Comparison of ENCODE assay signal across 11 mouse cellular contexts in genomic region chr5:143655511-143655943, GRCm38 (mm10). TPM values are rescaled to one million over a fixed set of nuclear protein-coding genes. Genes with fewer than 3 reads are reported as not detected.
DNase-seq lines count a peak whose midpoint lies in the region; ATAC-seq and TF ChIP-seq lines count a peak whose summit lies in the region.
"Had no signal": no experiment of that assay in that cellular context is flagged by ENCODE, and none has a peak within 500 bp of the region (broad histone marks: within the 10 kb centered on the region; RNA-seq: fewer than 3 reads in every experiment).

No protein-coding gene starts in this region.

- no peaks in the 10 kb centered on the region for H3K36me3 ChIP-seq in kidney, adult 2 months (ENCODE audit: control insufficient read depth, insufficient read depth, low read length)
- no peaks in the 10 kb centered on the region for H3K36me3 ChIP-seq in embryonic facial prominence, embryonic 12.5 days
- H3K36me3 ChIP-seq in liver, embryonic 13.5 days = peaks cover 9% of the 10 kb centered on the region
- H3K36me3 ChIP-seq in forebrain, embryonic 16.5 days (ENCODE audit: control insufficient read depth, insufficient read depth) = no peaks in the 10 kb centered on the region
- H3K36me3 ChIP-seq: midbrain, embryonic 10.5 days had no signal

- peaks cover 43% of the 10 kb centered on the region for H3K4me1 ChIP-seq in kidney, adult 2 months (ENCODE audit: control insufficient read depth, insufficient read depth, low read length)
- H3K4me1 ChIP-seq in embryonic facial prominence, embryonic 12.5 days = peaks cover 44% of the 10 kb centered on the region
- peaks cover 94% of the 10 kb centered on the region for H3K4me1 ChIP-seq in liver, embryonic 13.5 days (replicated peaks)
- no peaks in the 10 kb centered on the region for H3K4me1 ChIP-seq in forebrain, embryonic 16.5 days (replicated peaks; ENCODE audit: control insufficient read depth, insufficient read depth, low read length)

- ATAC-seq in embryonic facial prominence, embryonic 12.5 days (ENCODE audit: insufficient number of reproducible peaks, insufficient read depth, low FRiP score, low TSS enrichment) = no peak
- ATAC-seq in liver, embryonic 13.5 days (ENCODE audit: low read depth) = peak; percentile 62
- no peak for ATAC-seq in forebrain, embryonic 16.5 days
- ATAC-seq: forebrain, embryonic 14.5 days; Patski had no signal

- H3K9me3 ChIP-seq in embryonic facial prominence, embryonic 12.5 days = no peaks in the 10 kb centered on the region
- H3K9me3 ChIP-seq in liver, embryonic 13.5 days (replicated peaks) = 0 out of 2 replicates have a peak, but pooled peaks cover 2% of the 10 kb centered on the region
- H3K9me3 ChIP-seq in forebrain, embryonic 16.5 days (ENCODE audit: control insufficient read depth, low read length) = no peaks in the 10 kb centered on the region
- H3K9me3 ChIP-seq: midbrain, embryonic 10.5 days had no signal

- TF ChIP-seq CTCF in kidney, adult 2 months (conservative IDR thresholded peaks at IDR 0.05; ENCODE audit: insufficient read depth, insufficient read length, low read depth, low read length) = no peak

- no peak overlapping the region for H3K4me3 ChIP-seq in kidney, adult 2 months (ENCODE audit: insufficient read depth, low read depth, low read length)
- no peak overlapping the region for H3K4me3 ChIP-seq in embryonic facial prominence, embryonic 12.5 days
- no peak overlapping the region for H3K4me3 ChIP-seq in liver, embryonic 13.5 days (replicated peaks)
- H3K4me3 ChIP-seq in forebrain, embryonic 16.5 days (replicated peaks; ENCODE audit: low read length) = no peak overlapping the region
- H3K4me3 ChIP-seq: midbrain, embryonic 10.5 days had no signal

- no peak for DNase-seq in kidney, adult 2 months
- DNase-seq in kidney, postnatal 10 days = no peak
- peak; percentile 45 for DNase-seq in adipocyte (ENCODE audit: low spot score)
- no peak for DNase-seq in liver, embryonic 13.5 days
- DNase-seq in layer of hippocampus, adult 9-10 months (ENCODE audit: low spot score) = no peak
- no peak for DNase-seq in cerebellum, adult 9-11 months

- H3K4me2 ChIP-seq in embryonic facial prominence, embryonic 12.5 days (replicated peaks) = no peak overlapping the region
- H3K4me2 ChIP-seq in liver, embryonic 13.5 days = peak overlapping the region; percentile 67
- H3K4me2 ChIP-seq in forebrain, embryonic 16.5 days (ENCODE audit: low read length) = no peak overlapping the region

- TF ChIP-seq POLR2A in kidney, adult 2 months (IDR thresholded peaks at IDR 0.05; ENCODE audit: low read depth, low read length) = no peak

- no peaks in the 10 kb centered on the region for H3K27me3 ChIP-seq in kidney, adult 2 months (replicated peaks; ENCODE audit: control insufficient read depth, insufficient read depth, low read length)
- no peaks in the 10 kb centered on the region for H3K27me3 ChIP-seq in embryonic facial prominence, embryonic 12.5 days
- no peaks in the 10 kb centered on the region for H3K27me3 ChIP-seq in liver, embryonic 13.5 days
- H3K27me3 ChIP-seq in forebrain, embryonic 16.5 days (replicated peaks; ENCODE audit: control insufficient read depth, insufficient read depth, low read length) = no peaks in the 10 kb centered on the region
- H3K27me3 ChIP-seq: Patski had no signal

- H3K9ac ChIP-seq in embryonic facial prominence, embryonic 12.5 days = no peak overlapping the region
- H3K9ac ChIP-seq in liver, embryonic 13.5 days = peak overlapping the region; percentile 70
- H3K9ac ChIP-seq in forebrain, embryonic 16.5 days (replicated peaks; ENCODE audit: low read depth, low read length) = no peak overlapping the region

- peak overlapping the region; percentile 16; the same call in 1 of the 2 replicates for H3K27ac ChIP-seq in kidney, adult 2 months (ENCODE audit: insufficient read depth, low read depth, low read length)
- H3K27ac ChIP-seq in embryonic facial prominence, embryonic 12.5 days = peak overlapping the region; percentile 91
- H3K27ac ChIP-seq in liver, embryonic 13.5 days = peak overlapping the region; percentile 96
- no peak overlapping the region for H3K27ac ChIP-seq in forebrain, embryonic 16.5 days (ENCODE audit: low read length)

- WGBS in kidney, adult 2 months = 69% methylated on average over 4 of the region's 4 CpGs
- WGBS in embryonic facial prominence, embryonic 12.5 days = 42% methylated on average over 4 of the region's 4 CpGs
- WGBS in liver, embryonic 13.5 days (ENCODE audit: insufficient replicate concordance) = 25% methylated on average over 4 of the region's 4 CpGs
- 68% methylated on average over 4 of the region's 4 CpGs for WGBS in forebrain, embryonic 16.5 days

RNA-seq across cellular contexts. Expression of gene Cyth3, which starts 33.3 kb away (rescaled TPM):
- polyA plus RNA-seq in kidney, adult 2 months (2012; rRNA removed) = 22.8 and 25.0 TPM in 2 replicates
- polyA plus RNA-seq in embryonic facial prominence, embryonic 12.5 days (2016; fragmentation: Nextera tagmentation; extraction: Ambion mirVana) = 46.0 and 48.7 TPM in 2 replicates
- 35.0 and 42.2 TPM in 2 replicates for polyA plus RNA-seq in liver, embryonic 13.5 days (2015; fragmentation: Nextera tagmentation; extraction: Ambion mirVana)
- 48.8 and 51.9 TPM in 2 replicates for polyA plus RNA-seq in forebrain, embryonic 16.5 days (2015; fragmentation: Nextera tagmentation; extraction: Ambion mirVana)
